Mouse (Mus musculus) E14TG2a.4 (cell line): ENCODE measurements around the gene Trat1.

ENCODE experiments used
- H3K27me3 ChIP-seq: 2 replicates; pipeline ENCODE4 v1.6.1; 2014; ENCODE audit warnings: low read length, control low read depth; ENCODE audit not compliant: insufficient read depth
- H3K36me3 ChIP-seq: 2 replicates; pipeline ENCODE4 v1.6.1; 2014; ENCODE audit warnings: low read length, control low read depth; ENCODE audit not compliant: insufficient read depth
- H3K4me1 ChIP-seq: replicated peaks from 2 replicates; pipeline ENCODE4 v1.6.1; 2014; ENCODE audit warnings: low read depth, low read length, control low read depth
- H3K4me3 ChIP-seq: replicated peaks from 2 replicates; pipeline ENCODE4 v1.5.1; 2014; ENCODE audit warnings: mild to moderate bottlenecking, low read length
- H3K9me3 ChIP-seq: 2 replicates; pipeline ENCODE4 v1.6.1; 2014; ENCODE audit warnings: low read length, control low read depth
- CTCF ChIP-seq: conservative IDR thresholded peaks from 2 replicates; pipeline ENCODE4 v1.5.1; 2014; ENCODE audit warnings: low read length
- NANOG ChIP-seq: IDR thresholded peaks from 2 replicates; pipeline ENCODE4 v1.6.1; 2014; ENCODE audit warnings: borderline replicate concordance, low read length, mixed read lengths
- POU5F1 ChIP-seq: IDR thresholded peaks from 2 replicates; pipeline ENCODE4 v1.6.1; 2014; ENCODE audit warnings: low read length, borderline replicate concordance

Trat1 gene

GRCm38 (mm10) chr16:48771971-48772445, at the start of gene Trat1:
Gene Trat1 (minus strand): TSS chr16:48772021.
- Histone ChIP-seq H3K4me3 (no peak within 1 kb of the TSS), H3K9me3 (no peaks in the 10 kb centered on the region), H3K27me3 (no peaks in the 10 kb centered on the region), H3K4me1 (no peaks in the 10 kb centered on the region), H3K36me3 (no peaks in the 10 kb centered on the region)
- no peak for TF ChIP-seq CTCF
- no peak for TF ChIP-seq NANOG
- no peak for TF ChIP-seq POU5F1

- H3K4me1 ChIP-seq, result no peaks in the 10 kb centered on the region
- TF ChIP-seq NANOG, result no peak
- TF ChIP-seq POU5F1, result no peak
- TF ChIP-seq CTCF, result no peak
- H3K27me3 ChIP-seq, result no peaks in the 10 kb centered on the region
- H3K4me3 ChIP-seq, result no peak overlapping the region
- H3K9me3 ChIP-seq, result no peaks in the 10 kb centered on the region
- no peaks in the 10 kb centered on the region for H3K36me3 ChIP-seq
Observed at GRCm38 (mm10) chr16:48818524-48818923, 46.7 kb upstream of the Trat1 start.

- TF ChIP-seq POU5F1 (no peak), NANOG (no peak), CTCF (no peak)
- Histone ChIP-seq H3K36me3 (no peaks in the 10 kb centered on the region), H3K27me3 (no peaks in the 10 kb centered on the region), H3K4me3 (no peak within 1 kb of the TSS), H3K9me3 (no peaks in the 10 kb centered on the region), H3K4me1 (no peaks in the 10 kb centered on the region)
Observed at GRCm38 (mm10) chr16:48816695-48817094, 44.9 kb upstream of the Trat1 start, which contains the start of gene Retnlb. Gene Retnlb (plus strand): TSS chr16:48816856.

GRCm38 (mm10) chr16:48811881-48812436, 40.1 kb upstream of the Trat1 start:
- Histone ChIP-seq H3K36me3 (no peaks in the 10 kb centered on the region), H3K4me3 (no peak overlapping the region), H3K27me3 (no peaks in the 10 kb centered on the region), H3K4me1 (no peaks in the 10 kb centered on the region), H3K9me3 (no peaks in the 10 kb centered on the region)
- no peak for TF ChIP-seq POU5F1
- TF ChIP-seq NANOG, result no peak
- no peak for TF ChIP-seq CTCF

GRCm38 (mm10) chr16:48809374-48809773, 37.6 kb upstream of the Trat1 start:
- Histone ChIP-seq H3K36me3 (no peaks in the 10 kb centered on the region), H3K4me3 (no peak overlapping the region)
- TF ChIP-seq CTCF, result peak; percentile 25; the same call in 1 of the 2 replicates
- no peak for TF ChIP-seq POU5F1
- TF ChIP-seq NANOG, result no peak

GRCm38 (mm10) chr16:48806521-48806920, 34.7 kb upstream of the Trat1 start:
- Histone ChIP-seq H3K9me3 (no peaks in the 10 kb centered on the region), H3K4me1 (no peaks in the 10 kb centered on the region), H3K27me3 (no peaks in the 10 kb centered on the region), H3K4me3 (no peak overlapping the region), H3K36me3 (no peaks in the 10 kb centered on the region)
- TF ChIP-seq NANOG (no peak), CTCF (no peak), POU5F1 (no peak)

More at GRCm38 (mm10) chr16:48809374-48809773, 37.6 kb upstream of the Trat1 start:
- Histone ChIP-seq H3K9me3 (no peaks in the 10 kb centered on the region), H3K27me3 (no peaks in the 10 kb centered on the region), H3K4me1 (no peaks in the 10 kb centered on the region)

GRCm38 (mm10) chr16:48805412-48805811, 33.6 kb upstream of the Trat1 start:
- Histone ChIP-seq H3K9me3 (no peaks in the 10 kb centered on the region), H3K27me3 (no peaks in the 10 kb centered on the region), H3K4me3 (no peak overlapping the region), H3K4me1 (no peaks in the 10 kb centered on the region), H3K36me3 (no peaks in the 10 kb centered on the region)
- TF ChIP-seq NANOG, result no peak
- TF ChIP-seq CTCF, result no peak
- TF ChIP-seq POU5F1, result no peak

GRCm38 (mm10) chr16:48800906-48801305, 29.1 kb upstream of the Trat1 start:
- H3K4me1 ChIP-seq, result no peaks in the 10 kb centered on the region
- H3K27me3 ChIP-seq, result no peaks in the 10 kb centered on the region
- TF ChIP-seq POU5F1 (no peak), CTCF (no peak), NANOG (no peak)
- no peaks in the 10 kb centered on the region for H3K36me3 ChIP-seq
- no peak overlapping the region for H3K4me3 ChIP-seq
- no peaks in the 10 kb centered on the region for H3K9me3 ChIP-seq

GRCm38 (mm10) chr16:48799470-48799869, 27.6 kb upstream of the Trat1 start:
- no peak overlapping the region for H3K4me3 ChIP-seq

More at GRCm38 (mm10) chr16:48799470-48799869, 27.6 kb upstream of the Trat1 start:
- Histone ChIP-seq H3K27me3 (no peaks in the 10 kb centered on the region), H3K9me3 (no peaks in the 10 kb centered on the region), H3K36me3 (no peaks in the 10 kb centered on the region), H3K4me1 (no peaks in the 10 kb centered on the region)
- TF ChIP-seq NANOG (no peak), CTCF (no peak)
